Mouse (Mus musculus): ENCODE data around the gene Kif1b.
"Not testable (repeated sequence)": the region's sequence is repeated elsewhere in the genome, so short reads cannot be mapped to it uniquely, and the experiment has no call there.

Kif1b gene

GRCm38 (mm10) chr4:149218476-149218875, 89.0 kb downstream of the Kif1b start:
- DNase-seq, result no peak

- DNase-seq, result no peak
Observed at GRCm38 (mm10) chr4:149215982-149216381, 91.5 kb downstream of the Kif1b start.

GRCm38 (mm10) chr4:149215397-149215796, 92.1 kb downstream of the Kif1b start:
- no peak for DNase-seq

- not testable (repeated sequence) for DNase-seq
Observed at GRCm38 (mm10) chr4:149214468-149214867, 93.0 kb downstream of the Kif1b start.

- no peak for DNase-seq
Observed at GRCm38 (mm10) chr4:149213466-149213865, 94.0 kb downstream of the Kif1b start.

GRCm38 (mm10) chr4:149211441-149211840, 96.1 kb downstream of the Kif1b start:
- DNase-seq, result not testable (repeated sequence)

- no peak for DNase-seq
Observed at GRCm38 (mm10) chr4:149202467-149202866, 105.0 kb downstream of the Kif1b start.

GRCm38 (mm10) chr4:149201110-149201509, 106.4 kb downstream of the Kif1b start:
- no peak for DNase-seq

- DNase-seq, result no peak
Observed at GRCm38 (mm10) chr4:149197180-149197579, 110.3 kb downstream of the Kif1b start.

- DNase-seq, result no peak
Observed at GRCm38 (mm10) chr4:149191103-149191502, 116.4 kb downstream of the Kif1b start.

- DNase-seq, result no peak
Observed at GRCm38 (mm10) chr4:149188563-149188962, 118.9 kb downstream of the Kif1b start.

GRCm38 (mm10) chr4:149182755-149183154, 124.7 kb downstream of the Kif1b start:
- DNase-seq, result no peak

- DNase-seq, result peak; percentile 95
Observed at GRCm38 (mm10) chr4:149182192-149182591, 125.3 kb downstream of the Kif1b start.

- no peak for DNase-seq
Observed at GRCm38 (mm10) chr4:149179573-149179972, 127.9 kb downstream of the Kif1b start.

GRCm38 (mm10) chr4:149179160-149179559, 128.3 kb downstream of the Kif1b start:
- no peak for DNase-seq

- no peak for DNase-seq
Observed at GRCm38 (mm10) chr4:149178328-149178727, 129.2 kb downstream of the Kif1b start.

- DNase-seq, result no peak
Observed at GRCm38 (mm10) chr4:149177046-149177445, 130.4 kb downstream of the Kif1b start.

GRCm38 (mm10) chr4:149176645-149177044, 130.8 kb downstream of the Kif1b start:
- DNase-seq, result no peak

- DNase-seq, result peak; percentile 94
Observed at GRCm38 (mm10) chr4:149173661-149174060, 133.8 kb downstream of the Kif1b start.

GRCm38 (mm10) chr4:149172666-149173065, 134.8 kb downstream of the Kif1b start:
- DNase-seq, result peak; percentile 97

- peak; percentile 96 for DNase-seq
Observed at GRCm38 (mm10) chr4:149172083-149172482, 135.4 kb downstream of the Kif1b start.

GRCm38 (mm10) chr4:149171581-149171981, 135.9 kb downstream of the Kif1b start:
- peak; percentile 96 for DNase-seq

GRCm38 (mm10) chr4:149170394-149170931, 137.0 kb downstream of the Kif1b start:
- peak; percentile 94 for DNase-seq

GRCm38 (mm10) chr4:149169926-149170325, 137.6 kb downstream of the Kif1b start:
- DNase-seq, result not testable (repeated sequence)

GRCm38 (mm10) chr4:149168016-149168415, 139.5 kb downstream of the Kif1b start:
- DNase-seq, result no peak

All from heart, adult 11 months (tissue).